Mouse (Mus musculus): ENCODE results near the gene Dnhd1. TPM values are rescaled to one million over a fixed set of nuclear protein-coding genes. Genes with fewer than 3 reads are reported as not detected.

Dnhd1 gene
- total RNA-seq (2021), result under 1 TPM; 0.69 to 0.99 TPM
- long read RNA-seq, experiment 1, result 0 reads
- long read RNA-seq, experiment 2, partial matches to known transcripts, result 1 of 1 reads
- long read RNA-seq, experiment 2, other reads (novel, unspliced or antisense), result 0 of 1 reads

GRCm38 (mm10) chr7:105650639-105651435, at the start of gene Dnhd1:
TSS of gene Dnhd1 (plus strand) at chr7:105650827.
- peak; percentile 82 for DNase-seq

GRCm38 (mm10) chr7:105602860-105603623, 47.6 kb upstream of the Dnhd1 start:
- peak; percentile 36 for DNase-seq

GRCm38 (mm10) chr7:105608467-105608866, 42.2 kb upstream of the Dnhd1 start:
- no peak for DNase-seq

GRCm38 (mm10) chr7:105611767-105612166, 38.9 kb upstream of the Dnhd1 start:
- DNase-seq, result no peak

- no peak for DNase-seq
These were observed 36.2 kb upstream of the Dnhd1 start for GRCm38 (mm10) chr7:105614400-105614799.

- DNase-seq, result no peak
These were observed 34.9 kb upstream of the Dnhd1 start for GRCm38 (mm10) chr7:105615720-105616119.

GRCm38 (mm10) chr7:105616561-105616960, 34.1 kb upstream of the Dnhd1 start:
- DNase-seq, result no peak

GRCm38 (mm10) chr7:105617810-105618209, 32.8 kb upstream of the Dnhd1 start:
- no peak for DNase-seq

- DNase-seq, result no peak
These were observed 30.9 kb upstream of the Dnhd1 start for GRCm38 (mm10) chr7:105619701-105620100.

GRCm38 (mm10) chr7:105621053-105621452, 29.6 kb upstream of the Dnhd1 start:
- no peak for DNase-seq

GRCm38 (mm10) chr7:105621646-105622292, 28.9 kb upstream of the Dnhd1 start:
- DNase-seq, result no peak

- DNase-seq, result no peak
These were observed 25.2 kb upstream of the Dnhd1 start for GRCm38 (mm10) chr7:105625397-105625796.

GRCm38 (mm10) chr7:105628633-105629032, 22.0 kb upstream of the Dnhd1 start:
- peak; percentile 76 for DNase-seq

- no peak for DNase-seq
These were observed 18.1 kb upstream of the Dnhd1 start for GRCm38 (mm10) chr7:105632551-105632972.

- peak; percentile 94 for DNase-seq
These were observed 17.4 kb upstream of the Dnhd1 start, which contains the start of gene Trim3 for GRCm38 (mm10) chr7:105633127-105633800. TSS of gene Trim3 (minus strand) at chr7:105633571.

- no peak for DNase-seq
These were observed 16.9 kb upstream of the Dnhd1 start for GRCm38 (mm10) chr7:105633801-105634135.

- DNase-seq, result no peak
These were observed 16.2 kb upstream of the Dnhd1 start for GRCm38 (mm10) chr7:105634272-105634920.

GRCm38 (mm10) chr7:105635726-105636125, 14.9 kb upstream of the Dnhd1 start:
- peak; percentile 33 for DNase-seq

GRCm38 (mm10) chr7:105638776-105639175, 11.9 kb upstream of the Dnhd1 start:
- no peak for DNase-seq

GRCm38 (mm10) chr7:105639304-105639703, 11.3 kb upstream of the Dnhd1 start:
- no peak for DNase-seq

- no peak for DNase-seq
These were observed 10.9 kb upstream of the Dnhd1 start, which contains the start of gene Timm10b for GRCm38 (mm10) chr7:105639756-105640155. TSS of gene Timm10b (plus strand) at chr7:105640056.
